ENCODE assay signal across 10 mouse cellular contexts in the genomic region with DNA sequence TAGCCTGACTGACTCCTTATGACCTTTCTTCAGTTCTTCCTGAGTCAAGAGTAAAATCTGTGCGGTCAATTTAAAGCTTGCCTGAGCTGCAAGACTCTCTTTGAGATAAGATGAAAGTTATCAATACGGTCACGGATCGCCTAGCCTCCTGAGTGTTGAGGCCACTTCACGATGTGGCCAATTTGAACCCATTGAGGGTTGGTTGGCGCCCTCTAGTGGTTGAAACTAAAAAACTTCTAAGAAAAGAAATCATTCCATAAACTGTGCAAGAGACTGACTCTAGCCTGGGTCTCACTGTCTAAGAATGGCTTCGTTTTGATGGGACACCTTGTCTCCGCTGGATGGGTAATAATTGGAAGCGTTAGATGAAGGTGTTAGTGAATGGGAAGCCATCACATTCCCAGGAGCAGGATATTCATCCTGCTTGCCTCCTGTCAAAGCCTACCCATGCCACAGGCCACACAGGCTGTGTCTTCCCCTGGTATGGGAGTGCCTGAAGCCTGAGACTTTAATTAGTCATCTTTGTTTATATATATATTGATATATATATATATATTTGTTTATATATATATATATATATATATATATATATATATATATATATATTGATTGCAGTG. TPM values are rescaled to one million over a fixed set of nuclear protein-coding genes. Genes with fewer than 3 reads are reported as not detected.
DNase-seq lines count a peak whose midpoint lies in the region; ATAC-seq and TF ChIP-seq lines count a peak whose summit lies in the region.
"Had no signal": no experiment of that assay in that cellular context is flagged by ENCODE, and none has a peak within 500 bp of the region (broad histone marks: within the 10 kb centered on the region; RNA-seq: fewer than 3 reads in every experiment).

No protein-coding gene starts in this region.

- peak overlapping the region; percentile 57 for H3K4me2 ChIP-seq in heart, embryonic 13.5 days
- H3K4me2 ChIP-seq in liver, embryonic 14.5 days (ENCODE audit: low read depth): no peak overlapping the region
- H3K4me2 ChIP-seq: neural tube, embryonic 13.5 days had no signal

- H3K4me3 ChIP-seq in left cerebral cortex, adult 2 months: no peak overlapping the region
- no peak overlapping the region for H3K4me3 ChIP-seq in heart, embryonic 13.5 days
- no peak overlapping the region for H3K4me3 ChIP-seq in liver, embryonic 14.5 days (ENCODE audit: insufficient read depth in 1 of 2, low read depth in 2 of 2, low read length in 2 of 2)
- H3K4me3 ChIP-seq: neural tube, embryonic 13.5 days had no signal

- H3K36me3 ChIP-seq in heart, embryonic 13.5 days: no peaks in the 10 kb centered on the region
- H3K36me3 ChIP-seq in liver, embryonic 14.5 days (replicated peaks; ENCODE audit: control insufficient read depth, insufficient read depth, low read depth): no peaks in the 10 kb centered on the region
- H3K36me3 ChIP-seq: neural tube, embryonic 13.5 days had no signal

- no peak overlapping the region for H3K9ac ChIP-seq in heart, embryonic 13.5 days
- H3K9ac ChIP-seq in liver, embryonic 14.5 days (replicated peaks): no peak overlapping the region
- H3K9ac ChIP-seq: neural tube, embryonic 13.5 days had no signal

- no peak overlapping the region for H3K27ac ChIP-seq in left cerebral cortex, adult 2 months
- H3K27ac ChIP-seq in heart, embryonic 13.5 days (replicated peaks): no peak overlapping the region
- no peak overlapping the region for H3K27ac ChIP-seq in liver, embryonic 14.5 days
- H3K27ac ChIP-seq: neural tube, embryonic 13.5 days had no signal

- peaks cover 9% of the 10 kb centered on the region; the same call in 1 of the 2 replicates for H3K27me3 ChIP-seq in heart, embryonic 13.5 days (replicated peaks)
- no peaks in the 10 kb centered on the region for H3K27me3 ChIP-seq in liver, embryonic 14.5 days (ENCODE audit: control insufficient read depth, insufficient read depth, low read length)
- H3K27me3 ChIP-seq: neural tube, embryonic 13.5 days had no signal

- WGBS in heart, embryonic 13.5 days: 2% methylated on average over 9 of the region's 9 CpGs
- under 1% methylated on average over 9 of the region's 9 CpGs for whole genome bisulfite sequencing in liver, embryonic 14.5 days (ENCODE audit: insufficient replicate concordance)

- peak; percentile 84 for TF ChIP-seq CTCF in left cerebral cortex, adult 2 months (IDR thresholded peaks at IDR 0.05)
- TF ChIP-seq CTCF in liver, embryonic 14.5 days (IDR thresholded peaks at IDR 0.05; ENCODE audit: low read depth): peak; percentile 83

- TF ChIP-seq EP300 in liver, embryonic 14.5 days (IDR thresholded peaks at IDR 0.05; ENCODE audit: low read depth): no peak

- no peaks in the 10 kb centered on the region for H3K9me3 ChIP-seq in heart, embryonic 13.5 days
- no peaks in the 10 kb centered on the region for H3K9me3 ChIP-seq in liver, embryonic 14.5 days (ENCODE audit: control insufficient read depth, low read length)
- H3K9me3 ChIP-seq: neural tube, embryonic 13.5 days had no signal

- ATAC-seq in heart, embryonic 13.5 days (ENCODE audit: extremely low read depth, insufficient number of reproducible peaks, low FRiP score, low TSS enrichment): no peak
- ATAC-seq in liver, embryonic 14.5 days (ENCODE audit: insufficient read depth): no peak

- DNase-seq in left cerebral cortex, adult 2 months (ENCODE audit: extremely low spot score in 1 of 2, low spot score in 2 of 2): no peak
- DNase-seq in left cerebral cortex, adult 8-10 months (ENCODE audit: low spot score in 2 of 2): no peak
- peak; percentile 80 for DNase-seq in NIH3T3 (ENCODE audit: low read depth)
- peak; percentile 64 to 68 for DNase-seq in cerebellum, postnatal 14 days
- peak; percentile 40 to 51 (median 46) for DNase-seq in liver, embryonic 14.5 days (ENCODE audit: low read depth in 3 of 3, low spot score in 3 of 3)
- DNase-seq in spleen, postnatal 10 days (ENCODE audit: low spot score in 2 of 2): peak; percentile 13 to 43
- no peak for DNase-seq in right cerebral cortex, postnatal 25 days

- 0 out of 2 replicates have a peak, but pooled peaks cover 2% of the 10 kb centered on the region for H3K4me1 ChIP-seq in heart, embryonic 13.5 days
- peaks cover 0 to 2% of the 10 kb centered on the region in 2 experiments; a peak in 1 of 4 replicates for H3K4me1 ChIP-seq in liver, embryonic 14.5 days (replicated peaks; ENCODE audit: control insufficient read depth in 2 of 2, insufficient read depth in 2 of 2, low read length in 1 of 2)

- intact Hi-C loops in left cerebral cortex, adult 2 months (cut with DNase I): loop anchor here (1.0 kb wide), 1 partner anchor 64 kb away; no protein-coding TSS in a partner anchor

RNA-seq across cellular contexts. Expression of a gene that starts 11.4 kb away (rescaled TPM):
- total RNA-seq in left cerebral cortex, adult 2 months (2021): not detected
- under 1 TPM in 1 of 4 experiments, not detected in 3; 0.63 TPM for total RNA-seq in left cerebral cortex, adult 8-10 months (2022)
- not detected in 2 replicates for polyA plus RNA-seq in heart, embryonic 13.5 days (2015; fragmentation: Nextera tagmentation; extraction: Ambion mirVana)
- polyA plus RNA-seq in liver, embryonic 14.5 days (2012; rRNA removed): not detected in 2 replicates
- polyA plus RNA-seq in liver, embryonic 14.5 days (2014; fragmentation: Nextera tagmentation; extraction: Ambion mirVana): not detected in 2 replicates
- total RNA-seq: gastrocnemius, postnatal 4 days had no signal

Comparison
In these comparisons a context has a peak if more than half of its experiments do, and no peak if none do; other contexts are left out.
1. DNase-seq: peak in NIH3T3 (single experiment), cerebellum, postnatal 14 days (2 of 2), liver, embryonic 14.5 days (3 of 3) and spleen, postnatal 10 days (2 of 2); none in left cerebral cortex, adult 2 months (0 of 2), left cerebral cortex, adult 8-10 months (0 of 2) and right cerebral cortex, postnatal 25 days (single experiment).